Mouse (Mus musculus) heart, adult 9 months (tissue): ENCODE measurements at regions not wholly inside any gene's neighbourhood (a gene's known extent, or its start where the extent isn't known, plus 50 kb on each side); places are given as distances from the start of the nearest gene placed in this dataset.

Source experiments
- DNase-seq, 2 experiments: peaks; one replicate each; pipeline ENCODE4 v3.0.0; 2022; ENCODE audit warnings: low spot score in 2 of 2

DNA sequence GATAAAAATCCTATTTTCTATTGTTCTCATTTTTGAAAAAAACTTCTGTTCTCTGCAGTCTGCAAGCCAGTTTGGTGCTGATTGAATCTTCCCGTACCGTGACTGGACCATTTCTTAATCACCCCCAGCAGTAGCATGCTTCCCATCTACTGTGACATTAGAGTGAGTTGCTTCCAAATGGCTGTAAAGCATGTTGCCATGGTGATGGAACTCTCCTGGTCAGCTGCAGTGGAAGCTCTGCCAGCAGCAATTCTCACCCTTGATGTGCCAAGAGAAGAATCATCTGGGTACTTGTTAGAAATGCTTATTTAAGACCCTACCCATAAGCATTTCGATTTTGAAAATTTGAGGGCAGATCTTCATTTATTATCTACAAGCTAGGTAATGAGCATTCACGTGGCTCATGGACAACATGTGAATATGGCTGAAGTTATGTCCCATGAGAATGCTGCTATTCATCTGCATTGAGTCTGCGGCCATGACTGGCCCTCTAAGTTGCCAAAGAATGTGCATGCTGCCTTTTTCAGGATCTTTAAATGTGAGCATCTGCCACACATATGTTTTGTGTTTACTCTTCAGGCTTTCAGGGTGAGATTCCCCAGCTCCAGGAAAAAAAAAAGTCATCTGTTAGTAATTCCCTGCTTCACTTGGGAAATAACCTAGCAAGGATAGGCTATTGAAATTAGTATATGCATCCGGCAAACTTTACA lies 62.8 kb downstream of the H2al1n start:
- DNase-seq = peak in 1 of 2 experiments; percentile 0

DNA sequence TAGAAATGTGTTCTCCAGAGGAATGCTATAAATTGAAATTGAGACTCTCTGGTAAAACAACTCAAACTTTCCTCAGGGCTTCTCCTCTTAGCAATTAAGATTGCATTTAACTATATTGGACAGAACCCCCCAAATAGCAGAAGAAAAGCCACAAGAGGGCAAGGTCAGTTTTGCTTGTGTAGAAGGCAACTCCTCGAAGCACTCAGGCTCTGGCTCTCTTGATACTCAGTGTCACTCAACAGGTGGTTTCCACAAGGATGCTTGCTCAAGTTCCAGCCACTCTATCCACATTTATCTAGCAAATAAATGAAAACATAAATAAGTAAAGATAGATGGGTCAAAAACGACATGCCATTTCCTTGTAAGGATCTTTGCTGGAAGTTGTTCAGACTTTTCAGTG lies 68.4 kb downstream of the H2al1n start:
- no peak for DNase-seq

DNA sequence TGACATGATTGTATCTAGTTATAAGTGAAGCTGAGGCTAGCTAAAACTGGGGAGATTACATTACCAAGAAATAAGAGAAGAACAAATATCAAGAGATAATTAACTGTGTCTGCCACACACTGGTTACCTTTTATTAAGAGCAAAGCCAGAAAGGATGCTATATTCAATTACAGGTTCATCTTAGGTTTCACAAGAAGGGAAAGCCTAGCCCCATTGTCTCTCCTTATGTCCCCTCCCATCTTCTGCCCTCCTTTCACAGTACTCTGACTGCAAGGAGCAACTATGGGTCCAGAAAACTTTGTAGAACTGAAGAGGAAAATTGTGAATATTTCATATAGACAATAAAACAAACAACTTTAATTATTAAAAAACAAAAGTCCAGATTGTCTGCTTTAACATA lies 68.8 kb downstream of the H2al1n start:
- DNase-seq = no peak

DNA sequence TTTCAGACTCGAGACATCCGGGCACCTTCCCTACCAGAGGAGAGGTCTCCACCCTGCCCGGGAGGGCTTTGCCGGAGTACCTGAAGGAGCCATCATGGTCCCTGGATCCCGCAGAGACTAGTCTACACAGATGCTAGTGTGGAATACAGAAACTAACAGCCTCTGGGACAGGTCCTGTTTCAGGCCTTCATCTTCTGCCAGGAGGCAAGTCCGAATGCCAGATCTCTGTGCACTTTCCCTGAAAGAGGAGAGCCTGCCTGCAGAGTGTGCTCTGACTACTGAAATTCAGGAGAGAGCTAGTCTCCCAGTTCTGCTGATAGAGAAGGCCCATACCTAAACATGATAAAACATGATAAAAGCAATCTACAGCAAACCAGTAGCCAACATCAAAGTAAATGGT lies 83.9 kb downstream of the H2al1n start:
- no peak for DNase-seq

DNA sequence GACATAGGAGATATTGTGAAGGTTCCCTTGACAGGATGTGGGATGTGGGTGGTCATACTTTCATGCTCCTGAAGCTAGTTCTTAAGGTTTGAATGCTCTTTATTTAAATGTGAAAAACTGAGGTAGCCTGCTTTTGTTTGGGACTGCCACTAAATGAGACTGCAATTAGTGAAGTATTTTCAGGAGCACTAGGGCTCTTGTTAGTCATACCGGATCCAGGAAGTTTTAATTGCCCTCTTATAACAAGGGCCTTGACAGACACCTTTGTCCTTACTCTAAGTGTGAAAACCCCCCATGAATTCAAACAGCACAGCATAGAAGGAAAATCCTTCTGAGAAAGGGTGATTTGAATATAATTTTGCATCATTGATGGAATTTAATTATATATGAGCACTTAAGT lies 91.2 kb downstream of the H2al1n start:
- no peak for DNase-seq

DNA sequence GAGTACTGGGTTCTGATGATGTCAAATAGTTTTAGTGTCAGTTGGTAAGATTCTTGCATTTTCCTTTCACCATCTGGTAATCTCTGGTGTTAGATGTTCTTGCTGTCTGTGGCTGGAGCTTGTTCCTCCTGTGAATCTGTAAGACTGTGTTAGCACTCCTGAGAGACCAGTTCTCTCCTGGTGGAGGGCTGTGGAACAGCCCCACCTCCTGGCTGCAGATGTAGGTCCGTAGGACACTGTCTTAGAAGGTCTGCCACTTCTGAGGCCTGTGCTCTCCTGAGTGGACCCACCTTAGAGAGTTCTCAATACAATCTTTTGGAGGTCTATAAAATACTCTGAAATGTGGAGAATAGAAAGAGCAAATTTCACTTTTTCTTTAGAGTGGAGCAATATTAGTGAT lies 101.8 kb downstream of the H2al1n start:
- DNase-seq = no peak

DNA sequence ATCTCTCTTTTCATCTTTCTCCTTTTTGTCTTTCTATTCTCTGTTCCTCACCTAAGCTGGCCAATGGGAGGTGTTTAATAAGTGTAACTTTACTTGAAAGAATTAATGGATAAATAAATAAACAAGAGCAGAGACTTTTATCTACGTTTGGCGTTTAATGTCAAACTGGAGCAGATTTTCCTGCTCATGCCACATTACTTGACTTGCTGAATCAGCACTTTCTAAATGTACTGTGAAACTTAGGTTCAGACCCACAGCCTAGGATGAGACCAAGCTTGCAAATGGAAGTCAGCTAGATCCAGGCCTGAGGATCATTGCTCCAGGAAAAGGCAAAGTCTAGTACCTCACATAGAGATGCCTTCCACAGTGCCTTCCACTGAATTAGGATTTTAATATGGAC lies 141.5 kb downstream of the H2al1n start:
- no peak for DNase-seq

DNA sequence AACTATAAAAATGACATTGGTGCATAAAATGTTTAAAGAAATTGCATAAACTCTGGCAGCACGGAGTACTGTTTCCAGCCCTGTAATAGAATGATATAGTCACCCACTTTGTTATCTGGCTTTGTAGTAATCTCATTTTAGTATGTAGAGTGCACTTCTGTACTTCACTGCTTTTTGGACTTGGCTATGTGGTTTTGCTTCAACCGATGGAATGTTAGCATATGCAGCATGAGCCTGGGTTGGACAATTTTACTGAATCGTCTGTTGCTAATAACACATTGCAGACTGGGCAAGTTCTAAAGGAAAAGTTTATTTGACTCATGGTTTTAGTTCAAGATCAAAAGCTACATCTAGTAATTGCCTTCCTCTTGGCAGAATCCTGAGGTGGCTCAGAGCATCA lies 142.4 kb downstream of the H2al1n start:
- DNase-seq = no peak

DNA sequence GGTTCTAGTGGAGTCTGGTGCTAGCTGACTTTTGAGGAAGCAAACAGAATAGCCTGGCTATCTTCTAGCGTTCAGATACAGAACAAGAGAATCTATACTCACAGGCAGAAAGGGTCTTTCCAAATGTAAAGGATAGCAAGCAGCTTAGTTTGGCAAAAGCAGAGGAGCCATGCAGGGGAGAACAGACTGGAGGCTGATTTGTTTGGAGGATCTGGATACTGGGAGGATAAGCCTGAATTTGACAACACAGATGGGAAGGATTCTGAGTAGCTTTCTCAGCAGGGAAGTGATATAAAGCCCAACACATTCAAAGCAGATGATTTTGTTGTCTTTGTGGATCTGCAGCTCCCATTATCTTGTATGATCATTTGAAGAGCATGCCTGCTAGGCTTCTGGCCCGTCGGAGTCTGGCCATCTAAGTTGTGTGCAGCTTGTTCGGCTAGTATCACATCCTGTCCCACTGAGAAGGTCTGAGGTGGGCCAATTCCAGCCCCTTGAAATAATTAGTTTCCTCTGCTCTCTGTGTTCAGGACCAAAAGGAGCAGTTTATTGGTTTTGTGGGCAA lies 145.6 kb downstream of the H2al1n start:
- DNase-seq = no peak
